Mouse (Mus musculus) cortical plate, adult 2 months (tissue): ENCODE data around the gene Hist1h2ae. TPM values are rescaled to one million over a fixed set of nuclear protein-coding genes. Genes with fewer than 3 reads are reported as not detected.
"Not testable (repeated sequence)": the region's sequence is repeated elsewhere in the genome, so short reads cannot be mapped to it uniquely, and the experiment has no call there.

Experiments used
- H3K27ac ChIP-seq: fragments of 200-500 bp; 2 replicates; pipeline ENCODE4 v1.5.1; 2012; ENCODE audit warnings: low read length, control low read depth, inconsistent platforms; ENCODE audit not compliant: insufficient read depth
- H3K4me1 ChIP-seq: fragments of 200-500 bp; 2 replicates; pipeline ENCODE4 v1.6.1; 2011; ENCODE audit warnings: low read length; ENCODE audit not compliant: control insufficient read depth, insufficient read depth
- H3K4me3 ChIP-seq: fragments of 200-500 bp; 2 replicates; pipeline ENCODE4 v1.5.1; 2011; ENCODE audit warnings: mild to moderate bottlenecking, low read length, control low read depth; ENCODE audit not compliant: insufficient read depth
- CTCF ChIP-seq: fragments of 200-500 bp; IDR thresholded peaks from 2 replicates; pipeline ENCODE4 v1.5.1; 2011; ENCODE audit warnings: mild to moderate bottlenecking, control low read depth, low read length; ENCODE audit not compliant: insufficient read depth; ENCODE audit errors: extremely low read depth
- POLR2A ChIP-seq: fragments of 200-500 bp; IDR thresholded peaks from 2 replicates; pipeline ENCODE4 v1.6.1; 2011; ENCODE audit warnings: mild to moderate bottlenecking, low read length, control low read depth; ENCODE audit not compliant: insufficient read depth; ENCODE audit errors: extremely low read depth
- polyA plus RNA-seq: library from polyadenylated mRNA; depleted of rRNA; stranded (reverse); fragments of >200 nt; gene quantifications from 2 replicates; pipeline ENCODE4 v1.2.3, GENCODE M21; 2012

The Hist1h2ae gene
- polyA plus RNA-seq, 1 experiment: 0.50 TPM

- H3K4me1 ChIP-seq: peaks cover 4% of the 10 kb centered on the region; the same call in 1 of the 2 replicates
- no peak overlapping the region for H3K27ac ChIP-seq
- no peak overlapping the region for H3K4me3 ChIP-seq
- TF ChIP-seq CTCF (no peak), POLR2A (no peak)
These were observed 32.8 kb downstream of the Hist1h2ae start for GRCm38 (mm10) chr13:23538249-23538648.

GRCm38 (mm10) chr13:23537006-23537710 lies 33.9 kb downstream of the Hist1h2ae start:
- Histone ChIP-seq H3K27ac (no peak overlapping the region), H3K4me1 (peaks cover 4% of the 10 kb centered on the region; the same call in 1 of the 2 replicates), H3K4me3 (no peak overlapping the region)

GRCm38 (mm10) chr13:23536076-23536822 lies 34.8 kb downstream of the Hist1h2ae start:
- H3K27ac ChIP-seq: no peak overlapping the region
- H3K4me3 ChIP-seq: no peak overlapping the region
- no peak for TF ChIP-seq POLR2A
- TF ChIP-seq CTCF: no peak
- peaks cover 4% of the 10 kb centered on the region; the same call in 1 of the 2 replicates for H3K4me1 ChIP-seq

More at GRCm38 (mm10) chr13:23537006-23537710, 33.9 kb downstream of the Hist1h2ae start:
- no peak for TF ChIP-seq CTCF
- TF ChIP-seq POLR2A: no peak

- peak within 1 kb of the TSS; percentile 24 for H3K4me3 ChIP-seq
- not testable (repeated sequence) for H3K27ac ChIP-seq, H3K4me1 ChIP-seq
These were observed 35.6 kb downstream of the Hist1h2ae start, which contains the start of gene Hist1h3g for GRCm38 (mm10) chr13:23535137-23536075. TSS of gene Hist1h3g (plus strand) at chr13:23535422.

DNA sequence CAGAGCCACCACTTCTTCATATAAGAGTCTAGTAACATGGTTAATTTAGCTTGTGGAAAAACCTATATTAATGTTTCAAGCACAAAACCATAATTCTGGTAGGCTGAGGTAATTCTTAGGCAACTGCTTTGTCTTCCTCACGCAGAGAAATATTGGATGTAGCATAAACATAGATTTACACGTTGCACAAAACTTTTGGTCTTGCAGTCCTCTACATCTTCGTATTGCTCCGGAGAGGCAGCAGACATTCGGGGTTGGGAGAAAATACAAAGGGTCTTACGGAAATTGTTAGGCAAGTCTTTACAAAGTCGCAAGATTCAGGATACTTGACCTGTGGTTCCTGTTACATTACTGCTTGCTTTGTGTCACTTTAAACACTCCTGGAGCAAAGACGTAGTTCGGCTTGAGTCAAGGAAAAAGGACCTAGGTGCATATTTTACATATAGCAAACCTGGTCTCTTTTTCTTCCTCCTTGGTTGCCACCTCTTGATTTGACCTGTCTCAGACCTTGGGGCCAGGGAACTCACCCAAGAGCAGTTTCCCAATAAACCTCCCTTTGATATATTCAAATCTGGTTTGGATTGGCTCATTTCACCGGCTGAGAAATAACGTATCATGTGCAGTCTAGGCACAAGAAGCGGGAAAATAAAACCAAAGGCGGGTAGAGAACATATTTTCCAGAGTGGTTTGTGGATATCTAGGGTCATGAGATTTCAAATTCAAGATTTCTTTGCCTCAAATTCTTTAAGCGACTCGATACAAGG lies 36.5 kb downstream of the Hist1h2ae start:
- TF ChIP-seq POLR2A: no peak
- TF ChIP-seq CTCF: no peak
- H3K4me1 ChIP-seq: peaks cover 4% of the 10 kb centered on the region; the same call in 1 of the 2 replicates
- no peak overlapping the region for H3K27ac ChIP-seq
- H3K4me3 ChIP-seq: peak overlapping the region; percentile 24; the same call in 1 of the 2 replicates

DNA sequence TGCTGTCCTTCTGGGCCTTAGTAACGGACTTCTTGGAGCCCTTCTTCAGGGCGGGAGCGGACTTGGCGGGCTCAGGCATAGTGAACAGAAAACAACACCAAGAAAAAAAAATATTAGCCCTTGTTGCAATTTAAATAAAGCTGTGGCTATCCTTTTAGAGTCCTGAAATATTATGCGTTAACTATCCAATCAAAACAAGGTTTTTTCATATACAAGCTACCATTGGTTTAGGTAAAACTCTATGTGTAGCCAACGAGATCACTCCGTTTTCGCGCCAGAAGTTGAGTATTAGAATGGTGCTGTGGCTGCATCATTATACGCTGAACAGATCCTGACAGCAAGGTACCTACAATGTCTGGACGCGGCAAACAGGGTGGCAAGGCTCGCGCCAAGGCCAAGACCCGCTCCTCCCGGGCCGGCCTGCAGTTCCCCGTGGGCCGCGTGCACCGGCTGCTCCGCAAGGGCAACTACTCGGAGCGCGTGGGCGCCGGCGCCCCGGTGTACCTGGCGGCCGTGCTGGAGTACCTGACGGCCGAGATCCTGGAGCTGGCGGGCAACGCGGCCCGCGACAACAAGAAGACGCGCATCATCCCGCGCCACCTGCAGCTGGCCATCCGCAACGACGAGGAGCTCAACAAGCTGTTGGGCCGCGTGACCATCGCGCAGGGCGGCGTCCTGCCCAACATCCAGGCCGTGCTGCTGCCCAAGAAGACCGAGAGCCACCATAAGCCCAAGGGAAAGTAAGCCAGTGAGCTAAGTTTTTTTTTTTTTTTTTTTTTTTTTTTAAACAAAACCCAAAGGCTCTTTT lies 37.3 kb downstream of the Hist1h2ae start, which contains the start of gene Hist1h2af:
TSS of gene Hist1h2af (plus strand) at position 347 of the 808 bp plus-strand sequence.
- H3K4me3 ChIP-seq: peak within 1 kb of the TSS; percentile 25
- not testable (repeated sequence) for H3K27ac ChIP-seq, H3K4me1 ChIP-seq

DNA sequence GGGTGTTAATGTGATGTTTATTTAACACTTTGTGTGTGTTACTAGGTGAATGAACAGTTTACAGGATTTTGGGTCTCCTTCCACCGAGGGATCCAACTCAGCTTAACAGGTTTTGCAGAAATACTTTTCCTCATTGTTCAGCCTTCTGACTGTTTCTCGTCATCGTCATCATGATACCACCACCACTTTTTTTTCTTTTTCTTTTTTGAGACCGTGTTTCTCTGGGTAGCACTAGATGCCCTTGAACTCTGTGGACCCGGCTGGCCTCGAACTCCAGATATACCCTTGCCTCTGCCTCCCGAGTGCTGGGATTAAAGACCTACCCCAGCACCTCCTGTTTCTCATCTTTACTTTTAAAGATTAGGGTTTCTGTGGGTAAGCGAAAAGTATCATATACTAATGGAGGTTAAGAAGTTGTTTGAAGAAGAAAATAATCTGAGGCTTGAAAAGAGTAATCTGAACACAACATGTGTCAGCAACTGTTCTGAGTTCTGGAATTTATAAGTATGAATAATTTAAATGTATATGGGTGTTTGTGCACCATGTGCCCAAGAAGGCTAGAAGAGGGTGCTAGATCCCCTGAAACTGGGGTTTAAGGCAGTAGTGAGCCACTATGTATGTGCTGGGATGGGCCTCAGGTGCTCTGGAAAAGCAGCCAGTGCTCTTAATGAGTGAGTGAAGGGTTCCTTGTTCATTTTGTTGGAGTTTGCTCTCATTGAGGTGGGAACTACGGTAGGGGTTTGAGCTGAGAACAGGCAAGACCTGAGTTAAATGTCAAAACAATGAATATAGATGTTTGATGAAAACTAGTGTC lies 38.6 kb downstream of the Hist1h2ae start:
- no peak overlapping the region; the same call in 1 of the 2 replicates for H3K4me3 ChIP-seq
- no peak for TF ChIP-seq POLR2A
- TF ChIP-seq CTCF: no peak
- H3K4me1 ChIP-seq: peaks cover 4% of the 10 kb centered on the region; the same call in 1 of the 2 replicates
- no peak overlapping the region for H3K27ac ChIP-seq
